Comparison of ENCODE assay signal across 15 mouse cellular contexts in genomic region chr7:122823429-122823828, GRCm38 (mm10).
DNase-seq lines count a peak whose midpoint lies in the region; ATAC-seq and TF ChIP-seq lines count a peak whose summit lies in the region.
"Had no signal": no experiment of that assay in that cellular context is flagged by ENCODE, and none has a peak within 500 bp of the region (broad histone marks: within the 10 kb centered on the region; RNA-seq: fewer than 3 reads in every experiment).

No protein-coding gene starts in this region.

- H3K36me3 ChIP-seq in liver, postnatal 0 days (replicated peaks; ENCODE audit: insufficient read depth, low read length): no peaks in the 10 kb centered on the region
- H3K36me3 ChIP-seq: embryonic facial prominence, embryonic 13.5 days; hindbrain, embryonic 12.5 days; stomach, embryonic 15.5 days had no signal

- no peak for TF ChIP-seq CTCF in liver, postnatal 0 days (IDR thresholded peaks at IDR 0.05; ENCODE audit: low read depth)
- TF ChIP-seq CTCF in cortical plate, adult 2 months (IDR thresholded peaks at IDR 0.05; ENCODE audit: extremely low read depth, insufficient read depth, low read length): no peak

- WGBS in liver, postnatal 0 days (ENCODE audit: insufficient replicate concordance): 39% methylated on average over 6 of the region's 6 CpGs

- no peak for TF ChIP-seq POLR2A in cortical plate, adult 2 months (IDR thresholded peaks at IDR 0.05; ENCODE audit: extremely low read depth, insufficient read depth, low read length)

- no peaks in the 10 kb centered on the region for H3K27me3 ChIP-seq in liver, postnatal 0 days (ENCODE audit: insufficient read depth, low read length)
- H3K27me3 ChIP-seq: embryonic facial prominence, embryonic 13.5 days; hindbrain, embryonic 12.5 days; stomach, embryonic 15.5 days had no signal

- no peak overlapping the region for H3K9ac ChIP-seq in liver, postnatal 0 days (replicated peaks)
- H3K9ac ChIP-seq: embryonic facial prominence, embryonic 13.5 days; hindbrain, embryonic 12.5 days; stomach, embryonic 15.5 days had no signal

- no peak for TF ChIP-seq EP300 in liver, postnatal 0 days (IDR thresholded peaks at IDR 0.05; ENCODE audit: low read depth)

- no peak overlapping the region for H3K27ac ChIP-seq in liver, postnatal 0 days (ENCODE audit: low read depth)
- H3K27ac ChIP-seq in cortical plate, adult 2 months (ENCODE audit: insufficient read depth, low read length): 0 out of 2 replicates have a peak overlapping the region, but pooled peaks have one; percentile 25
- H3K27ac ChIP-seq: embryonic facial prominence, embryonic 13.5 days; hindbrain, embryonic 12.5 days; stomach, embryonic 15.5 days had no signal

- no peak overlapping the region for H3K4me2 ChIP-seq in liver, postnatal 0 days (ENCODE audit: low read depth, low read length)
- H3K4me2 ChIP-seq: embryonic facial prominence, embryonic 13.5 days; heart, embryonic 11.5 days; hindbrain, embryonic 12.5 days; stomach, embryonic 15.5 days had no signal

- H3K9me3 ChIP-seq in liver, postnatal 0 days (ENCODE audit: low read length): no peaks in the 10 kb centered on the region
- H3K9me3 ChIP-seq: embryonic facial prominence, embryonic 13.5 days; hindbrain, embryonic 12.5 days; stomach, embryonic 15.5 days had no signal

- no peaks in the 10 kb centered on the region for H3K4me1 ChIP-seq in liver, postnatal 0 days (ENCODE audit: insufficient read depth)
- H3K4me1 ChIP-seq in cortical plate, adult 2 months (ENCODE audit: control insufficient read depth, insufficient read depth, low read length): peaks cover 4% of the 10 kb centered on the region
- H3K4me1 ChIP-seq: embryonic facial prominence, embryonic 13.5 days; hindbrain, embryonic 12.5 days; stomach, embryonic 15.5 days had no signal

- ATAC-seq in liver, postnatal 0 days: no peak
- ATAC-seq in neutrophil, adult 5-6 weeks (ENCODE audit: extremely low read depth, insufficient number of reproducible peaks, low FRiP score, poor library complexity, severe bottlenecking): peak; percentile 23; the same call in 1 of the 2 replicates
- ATAC-seq: Patski had no signal

- peak; percentile 24 to 42 for DNase-seq in frontal cortex, postnatal 36 days (ENCODE audit: low spot score in 2 of 2)
- no peak for DNase-seq in frontal cortex, postnatal 14 days (ENCODE audit: low spot score in 2 of 2)
- DNase-seq in liver, postnatal 0 days: peak; percentile 24
- DNase-seq in liver: no peak
- DNase-seq in thymus, postnatal 36 days: no peak
- no peak for DNase-seq in testis, postnatal 10 days (ENCODE audit: low spot score)
- DNase-seq: cerebellum, adult 9-11 months had no signal

- no peak overlapping the region for H3K4me3 ChIP-seq in liver, postnatal 0 days (ENCODE audit: low read depth, low read length)
- no peak overlapping the region for H3K4me3 ChIP-seq in cortical plate, adult 2 months (ENCODE audit: insufficient read depth, low read length)
- H3K4me3 ChIP-seq: embryonic facial prominence, embryonic 13.5 days; hindbrain, embryonic 12.5 days; myocyte; stomach, embryonic 15.5 days had no signal

Comparison
In these comparisons a context has a peak if more than half of its experiments do, and no peak if none do; other contexts are left out.
1. DNase-seq: peak in frontal cortex, postnatal 36 days (2 of 2) and liver, postnatal 0 days (single experiment); none in frontal cortex, postnatal 14 days (0 of 2), liver (single experiment), thymus, postnatal 36 days (0 of 2) and testis, postnatal 10 days (single experiment).